Mouse (Mus musculus): ENCODE results near the gene Il17rc. TPM values are rescaled to one million over a fixed set of nuclear protein-coding genes. Genes with fewer than 3 reads are reported as not detected.

Il17rc gene
- polyA plus RNA-seq, 1 experiment from 2014 or later = 3.9 TPM

DNA sequence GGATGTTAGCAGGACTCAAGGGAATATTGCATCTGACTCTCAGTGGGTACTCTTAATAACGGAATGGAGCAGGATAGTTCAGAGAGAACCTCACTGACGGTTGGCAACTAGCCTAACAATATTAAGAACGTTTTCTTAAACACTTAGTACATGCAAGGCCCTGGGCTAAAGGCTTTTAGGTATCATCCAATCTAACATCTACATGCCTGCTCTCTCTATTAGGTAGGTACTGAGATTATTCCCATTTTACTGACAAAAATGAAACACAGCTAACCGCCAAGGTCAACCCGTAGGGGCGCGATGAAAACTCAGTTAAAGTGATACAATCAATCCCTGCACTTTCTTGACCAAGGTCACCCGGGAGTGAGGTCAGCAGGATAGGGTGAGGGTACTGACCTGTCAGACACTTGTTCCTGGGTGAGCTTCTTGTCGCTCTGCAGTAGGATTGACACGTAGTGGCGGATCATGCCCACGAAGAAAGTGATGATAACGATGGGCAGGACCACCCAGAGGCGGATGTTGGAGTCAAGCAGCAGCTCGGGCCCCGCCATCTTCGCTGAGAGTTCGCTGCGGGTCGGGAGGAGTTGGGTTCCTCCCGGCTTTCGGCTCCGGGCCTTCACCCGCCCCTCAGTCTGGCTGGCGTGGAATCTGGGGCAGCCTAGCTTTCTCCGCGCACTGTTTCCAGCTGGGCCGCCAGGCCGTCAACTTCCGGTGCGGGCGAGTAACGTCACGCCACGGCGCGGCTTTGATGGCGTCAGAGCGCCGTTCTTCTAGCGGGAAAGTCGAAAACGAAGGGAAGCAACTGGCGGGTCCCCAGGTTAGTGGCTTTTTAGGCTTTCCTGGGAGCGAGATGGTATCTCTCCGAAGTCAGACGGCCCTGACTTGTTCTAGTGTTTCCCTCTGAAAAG is 60.0 kb downstream of the Il17rc start, which contains the start of the genes Emc3 and Fancd2:
Emc3 (minus strand) TSS at position 721 of the 908 bp plus-strand sequence.
Fancd2 (plus strand) TSS at position 751 of the 908 bp plus-strand sequence.
- Histone ChIP-seq H3K4me2 (replicated peaks) (peak within 1 kb of the TSS; percentile 74), H3K27me3 (no peaks in the 10 kb centered on the region), H3K4me1 (peaks cover 9% of the 10 kb centered on the region), H3K4me3 (peak within 1 kb of the TSS; percentile 94), H3K9me3 (no peaks in the 10 kb centered on the region), H3K9ac (peak within 1 kb of the TSS; percentile 75), H3K27ac (peak within 1 kb of the TSS; percentile 56; the same call in 1 of the 2 replicates), H3K36me3 (peaks cover 6% of the 10 kb centered on the region)
- WGBS = 1% methylated on average over 47 of the region's 47 CpGs
- peak; percentile 69; the same call in 1 of the 2 replicates for ATAC-seq (ENCODE audit: insufficient number of reproducible peaks, insufficient read depth, low FRiP score, low TSS enrichment)

DNA sequence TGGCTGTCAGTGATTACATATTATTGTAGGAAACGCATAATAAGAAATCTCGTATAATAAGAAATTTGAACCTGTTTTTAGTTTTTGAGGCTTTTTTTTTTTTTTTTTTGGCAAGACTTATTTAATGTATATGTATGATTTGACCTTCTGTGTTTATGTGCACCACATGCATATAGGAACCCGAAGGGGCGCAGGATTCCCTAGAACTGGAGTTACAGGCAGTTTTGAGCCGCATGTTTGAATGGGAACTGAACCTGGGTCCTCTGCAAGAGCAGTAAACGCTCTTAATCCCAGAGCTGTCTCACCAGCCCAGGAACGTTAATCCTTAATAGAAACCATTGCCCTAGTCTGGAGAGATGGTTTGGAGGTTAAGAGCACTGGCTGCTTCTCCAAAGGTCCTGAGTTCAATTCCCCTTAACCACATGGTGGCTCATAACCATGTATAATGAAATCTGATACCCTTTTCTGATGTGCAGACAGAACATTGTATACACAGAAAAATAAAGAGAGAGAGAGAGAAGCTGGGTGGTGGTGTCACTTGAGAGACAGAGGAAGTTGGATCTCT is 60.7 kb downstream of the Il17rc start:
- H3K27ac ChIP-seq = no peak overlapping the region
- no peak for ATAC-seq (ENCODE audit: insufficient number of reproducible peaks, insufficient read depth, low FRiP score, low TSS enrichment)
- H3K9me3 ChIP-seq = no peaks in the 10 kb centered on the region
- peak overlapping the region; percentile 74 for H3K4me2 ChIP-seq (replicated peaks)
- peaks cover 7% of the 10 kb centered on the region for H3K36me3 ChIP-seq
- H3K4me3 ChIP-seq = peak overlapping the region; percentile 94
- peak overlapping the region; percentile 75 for H3K9ac ChIP-seq
- 8% methylated on average over 7 of the region's 7 CpGs for WGBS
- H3K4me1 ChIP-seq = peaks cover 9% of the 10 kb centered on the region
- H3K27me3 ChIP-seq = no peaks in the 10 kb centered on the region

Small RNA genes lying within 50 kb of the gene (microRNA-seq; reads per million reads assigned to microRNA genes)
- gene Gm23365 = not detected
- gene Gm24387 = not detected

Other genes starting within 250 kb of the Il17rc start
- gene Mtmr14, start 233.6 kb upstream of the Il17rc start, polyA plus RNA-seq (2016; fragmentation: Nextera tagmentation; extraction: Ambion mirVana) = 46.5 and 47.7 TPM in 2 replicates
- 0.05 and 0.14 TPM in 2 replicates for gene Cpne9, start 189.1 kb upstream of the Il17rc start, polyA plus RNA-seq (2016; fragmentation: Nextera tagmentation; extraction: Ambion mirVana)
- 28.2 and 28.9 TPM in 2 replicates for gene Brpf1, start 164.3 kb upstream of the Il17rc start, polyA plus RNA-seq (2016; fragmentation: Nextera tagmentation; extraction: Ambion mirVana)
- 14.1 and 14.7 TPM in 2 replicates for gene Ogg1, start 144.5 kb upstream of the Il17rc start, polyA plus RNA-seq (2016; fragmentation: Nextera tagmentation; extraction: Ambion mirVana)
- gene Camk1, start 127.4 kb upstream of the Il17rc start, polyA plus RNA-seq (2016; fragmentation: Nextera tagmentation; extraction: Ambion mirVana) = 94.1 and 96.3 TPM in 2 replicates
- gene Tada3, start 93.5 kb upstream of the Il17rc start, polyA plus RNA-seq (2016; fragmentation: Nextera tagmentation; extraction: Ambion mirVana) = 52.7 and 53.4 TPM in 2 replicates
- 354 and 364 TPM in 2 replicates for gene Arpc4, start 93.3 kb upstream of the Il17rc start, polyA plus RNA-seq (2016; fragmentation: Nextera tagmentation; extraction: Ambion mirVana)
- 6.3 and 6.4 TPM in 2 replicates for gene Ttll3, start 82.2 kb upstream of the Il17rc start, polyA plus RNA-seq (2016; fragmentation: Nextera tagmentation; extraction: Ambion mirVana)
- gene Rpusd3, start 52.1 kb upstream of the Il17rc start, polyA plus RNA-seq (2016; fragmentation: Nextera tagmentation; extraction: Ambion mirVana) = 26.0 and 28.6 TPM in 2 replicates
- gene Cidec, start 35.7 kb upstream of the Il17rc start, polyA plus RNA-seq (2016; fragmentation: Nextera tagmentation; extraction: Ambion mirVana) = not detected in 2 replicates
- gene Jagn1, start 28.9 kb upstream of the Il17rc start, polyA plus RNA-seq (2016; fragmentation: Nextera tagmentation; extraction: Ambion mirVana) = 75.0 and 81.6 TPM in 2 replicates
- 3.4 and 3.9 TPM in 2 replicates for gene Il17re, start 12.9 kb upstream of the Il17rc start, polyA plus RNA-seq (2016; fragmentation: Nextera tagmentation; extraction: Ambion mirVana)
- gene Creld1, start 11.9 kb downstream of the Il17rc start, polyA plus RNA-seq (2016; fragmentation: Nextera tagmentation; extraction: Ambion mirVana) = 20.1 and 23.1 TPM in 2 replicates
- 2.9 and 3.5 TPM in 2 replicates for gene Prrt3, start 30.5 kb downstream of the Il17rc start, polyA plus RNA-seq (2016; fragmentation: Nextera tagmentation; extraction: Ambion mirVana)
- 85.4 and 90.9 TPM in 2 replicates for gene Emc3, start 60.2 kb downstream of the Il17rc start, polyA plus RNA-seq (2016; fragmentation: Nextera tagmentation; extraction: Ambion mirVana)
- gene Fancd2, start 60.3 kb downstream of the Il17rc start, polyA plus RNA-seq (2016; fragmentation: Nextera tagmentation; extraction: Ambion mirVana) = 13.4 and 14.7 TPM in 2 replicates
- gene Fancd2os, start 129.3 kb downstream of the Il17rc start, polyA plus RNA-seq (2016; fragmentation: Nextera tagmentation; extraction: Ambion mirVana) = 0.13 TPM in 1 of 2 replicates, not detected in the other
- 211 and 215 TPM in 2 replicates for gene Brk1, start 133.3 kb downstream of the Il17rc start, polyA plus RNA-seq (2016; fragmentation: Nextera tagmentation; extraction: Ambion mirVana)
- gene Vhl, start 152.5 kb downstream of the Il17rc start, polyA plus RNA-seq (2016; fragmentation: Nextera tagmentation; extraction: Ambion mirVana) = 54.5 and 56.2 TPM in 2 replicates
- 3.0 and 3.7 TPM in 2 replicates for gene Irak2, start 167.0 kb downstream of the Il17rc start, polyA plus RNA-seq (2016; fragmentation: Nextera tagmentation; extraction: Ambion mirVana)
- gene Tatdn2, start 225.6 kb downstream of the Il17rc start, polyA plus RNA-seq (2016; fragmentation: Nextera tagmentation; extraction: Ambion mirVana) = 0.61 and 0.95 TPM in 2 replicates
- 0.37 TPM in 1 of 2 replicates, not detected in the other for gene Ghrl, start 248.5 kb downstream of the Il17rc start, polyA plus RNA-seq (2016; fragmentation: Nextera tagmentation; extraction: Ambion mirVana)